In the genomic region with DNA sequence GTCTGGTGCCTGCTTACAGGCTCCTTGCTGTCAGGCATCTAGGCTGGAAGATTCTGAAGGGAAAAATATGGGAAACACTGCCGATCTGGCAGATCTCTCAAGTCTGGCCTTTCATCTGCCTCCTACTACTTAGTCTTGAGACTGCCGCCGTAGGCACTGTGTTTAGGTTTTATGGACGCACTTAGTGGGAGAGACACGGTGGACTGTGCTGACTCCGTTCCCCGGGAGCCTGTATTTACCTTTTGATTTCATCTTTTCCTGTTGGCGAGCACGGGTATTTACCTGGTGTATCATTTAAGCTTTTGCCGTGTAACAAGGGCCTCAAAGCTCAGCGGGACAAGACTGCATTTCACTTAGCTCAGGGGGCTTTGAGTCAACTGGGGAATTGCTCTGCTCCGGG, we compare ENCODE assay signal across 23 mouse cellular contexts.
DNase-seq lines count a peak whose midpoint lies in the region; ATAC-seq lines count a peak whose summit lies in the region.
"Had no signal": no experiment of that assay in that cellular context is flagged by ENCODE, and none has a peak within 500 bp of the region (broad histone marks: within the 10 kb centered on the region; RNA-seq: fewer than 3 reads in every experiment).

No protein-coding gene starts in this region.

- H3K27me3 ChIP-seq in limb, embryonic 10.5 days (ENCODE audit: low read depth, poor library complexity, severe bottlenecking), result no peaks in the 10 kb centered on the region
- no peaks in the 10 kb centered on the region for H3K27me3 ChIP-seq in neural tube, embryonic 15.5 days (replicated peaks)
- H3K27me3 ChIP-seq: CH12.LX; heart, embryonic 13.5 days had no signal

- ATAC-seq in neural tube, embryonic 15.5 days (ENCODE audit: low FRiP score), result no peak
- ATAC-seq: activated CD4-positive, CD25-positive, alpha-beta regulatory T cell, adult 4 months; lung, postnatal 0 days had no signal

- H3K4me2 ChIP-seq in neural tube, embryonic 15.5 days, result no peak overlapping the region
- H3K4me2 ChIP-seq: heart, embryonic 13.5 days had no signal

- 83% methylated on average over 12 of the region's 12 CpGs for WGBS in limb, embryonic 10.5 days
- 74% methylated on average over 12 of the region's 12 CpGs for WGBS in neural tube, embryonic 15.5 days

- no peak overlapping the region for H3K4me3 ChIP-seq in limb, embryonic 10.5 days
- no peak overlapping the region for H3K4me3 ChIP-seq in neural tube, embryonic 15.5 days (replicated peaks)
- H3K4me3 ChIP-seq: heart, adult 2 months; heart, embryonic 13.5 days; midbrain, embryonic 10.5 days had no signal

- H3K27ac ChIP-seq in limb, embryonic 10.5 days, result peak overlapping the region; percentile 6; the same call in 1 of the 2 replicates
- H3K27ac ChIP-seq in neural tube, embryonic 15.5 days (replicated peaks), result peak overlapping the region; percentile 28; the same call in 1 of the 2 replicates
- H3K27ac ChIP-seq: heart, adult 2 months; heart, embryonic 13.5 days; midbrain, embryonic 10.5 days had no signal

- H3K9me3 ChIP-seq in limb, embryonic 10.5 days (replicated peaks), result no peaks in the 10 kb centered on the region
- H3K9me3 ChIP-seq in neural tube, embryonic 15.5 days (replicated peaks), result no peaks in the 10 kb centered on the region
- H3K9me3 ChIP-seq: heart, embryonic 13.5 days; midbrain, embryonic 10.5 days had no signal

- no peaks in the 10 kb centered on the region for H3K36me3 ChIP-seq in limb, embryonic 10.5 days
- no peaks in the 10 kb centered on the region for H3K36me3 ChIP-seq in neural tube, embryonic 15.5 days
- H3K36me3 ChIP-seq: heart, embryonic 13.5 days had no signal

- no peak overlapping the region for H3K9ac ChIP-seq in neural tube, embryonic 15.5 days (replicated peaks)
- H3K9ac ChIP-seq: heart, embryonic 13.5 days had no signal

- peaks cover 3% of the 10 kb centered on the region; the same call in 1 of the 2 replicates for H3K4me1 ChIP-seq in limb, embryonic 10.5 days
- H3K4me1 ChIP-seq in neural tube, embryonic 15.5 days, result no peaks in the 10 kb centered on the region; the same call in 1 of the 2 replicates
- H3K4me1 ChIP-seq: midbrain, embryonic 10.5 days had no signal

- DNase-seq in urinary bladder, postnatal 14 days (ENCODE audit: low spot score), result peak; percentile 31
- no peak for DNase-seq in urinary bladder, adult 2 months (ENCODE audit: low spot score)
- DNase-seq in limb, embryonic 10.5 days (ENCODE audit: low spot score), result no peak
- DNase-seq in gastrocnemius, adult 18-20 months (ENCODE audit: low spot score), result no peak
- DNase-seq in right cerebral cortex, adult 18-20 months, result no peak
- no peak for DNase-seq in cerebellum, postnatal 36 days
- DNase-seq: adrenal gland, postnatal 14 days; B cell, adult 2 months; cerebellum, adult 2 months; cerebellum, postnatal 25 days; gastrocnemius, postnatal 25 days; heart, adult 2 months; heart, postnatal 14 days; kidney, adult 9 months; kidney, postnatal 14 days; liver; thymus, adult 2 months had no signal
